Mouse (Mus musculus) erythroblast, embryonic 14.5 days (primary cell): Measurements from ENCODE around the gene Meis1. TPM values are rescaled to one million over a fixed set of nuclear protein-coding genes. Genes with fewer than 3 reads are reported as not detected.

Experiments
- H3K27me3 ChIP-seq: 2 replicates; pipeline ENCODE4 v1.6.1; 2012; ENCODE audit warnings: inconsistent platforms; ENCODE audit not compliant: control insufficient read depth
- H3K36me3 ChIP-seq: 2 replicates; pipeline ENCODE4 v1.6.1; 2012; ENCODE audit warnings: mild to moderate bottlenecking, inconsistent platforms; ENCODE audit not compliant: control insufficient read depth
- H3K4me1 ChIP-seq: 2 replicates; pipeline ENCODE4 v1.6.1; 2012; ENCODE audit warnings: inconsistent platforms; ENCODE audit not compliant: control insufficient read depth
- H3K4me3 ChIP-seq: replicated peaks from 2 replicates; pipeline ENCODE3; 2012; ENCODE audit warnings: moderate library complexity, mild to moderate bottlenecking, inconsistent platforms
- H3K9me3 ChIP-seq: 2 replicates; pipeline ENCODE4 v1.6.1; 2012; ENCODE audit warnings: low read length, inconsistent platforms, mixed read lengths; ENCODE audit not compliant: control insufficient read depth
- GATA1 ChIP-seq: IDR thresholded peaks from 2 replicates; pipeline ENCODE4 v1.6.1; 2012; ENCODE audit warnings: low read length, inconsistent platforms, mixed read lengths
- TAL1 ChIP-seq: IDR thresholded peaks from 3 replicates; pipeline ENCODE4 v1.6.1; 2012; ENCODE audit warnings: low read length, inconsistent platforms, mixed read lengths
- polyA plus RNA-seq: library from polyadenylated mRNA; stranded (reverse); fragments of >175 nt; gene quantifications from 2 replicates; pipeline ENCODE4 v1.2.3, GENCODE M21; 2012

The Meis1 gene
- polyA plus RNA-seq, 1 experiment = 0.06 TPM

DNA sequence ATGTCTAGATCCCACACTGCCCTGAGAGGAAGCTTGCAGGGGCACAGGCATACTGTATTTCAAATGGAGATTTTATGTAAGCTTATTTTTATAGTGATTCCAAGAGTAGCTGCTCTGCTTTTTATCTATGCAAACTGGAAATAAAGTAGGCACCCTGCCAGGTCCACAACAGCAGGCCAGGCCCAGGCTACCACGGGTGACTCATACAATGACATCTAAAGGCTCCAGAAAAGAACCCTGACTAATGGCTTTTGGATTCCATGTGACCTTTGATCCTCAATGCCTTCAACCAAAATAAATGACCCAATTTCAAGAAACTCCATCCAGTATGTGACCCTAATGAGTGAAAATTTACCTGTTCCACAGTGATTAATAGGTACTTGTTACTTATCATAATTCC, 91.4 kb downstream of the Meis1 start:
- H3K4me3 ChIP-seq = no peak overlapping the region
- TF ChIP-seq GATA1 (no peak), TAL1 (no peak)
- H3K9me3 ChIP-seq = no peaks in the 10 kb centered on the region
- no peaks in the 10 kb centered on the region for H3K36me3 ChIP-seq
- no peaks in the 10 kb centered on the region for H3K4me1 ChIP-seq
- no peaks in the 10 kb centered on the region for H3K27me3 ChIP-seq

DNA sequence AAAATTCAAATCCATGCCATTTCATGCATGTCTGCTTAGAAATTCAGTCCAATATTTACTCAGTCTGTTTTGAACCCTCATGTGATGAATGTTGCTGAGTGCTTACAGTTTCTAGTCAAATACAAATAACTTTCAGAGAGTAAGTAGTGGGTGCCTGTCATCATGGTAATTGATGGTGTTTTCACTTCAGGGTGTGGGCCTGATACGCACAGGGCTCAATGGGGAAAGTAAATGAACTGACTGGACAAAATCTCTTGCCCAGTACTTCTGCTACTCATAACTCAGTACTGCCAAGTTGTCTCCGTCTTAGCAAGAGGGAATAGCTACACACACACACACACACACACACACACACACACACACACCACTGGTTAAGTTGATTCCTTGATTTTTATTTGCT, 92.0 kb downstream of the Meis1 start:
- Histone ChIP-seq H3K4me3 (no peak overlapping the region), H3K9me3 (no peaks in the 10 kb centered on the region), H3K27me3 (no peaks in the 10 kb centered on the region), H3K4me1 (no peaks in the 10 kb centered on the region), H3K36me3 (no peaks in the 10 kb centered on the region)
- TF ChIP-seq GATA1 (no peak), TAL1 (no peak)

DNA sequence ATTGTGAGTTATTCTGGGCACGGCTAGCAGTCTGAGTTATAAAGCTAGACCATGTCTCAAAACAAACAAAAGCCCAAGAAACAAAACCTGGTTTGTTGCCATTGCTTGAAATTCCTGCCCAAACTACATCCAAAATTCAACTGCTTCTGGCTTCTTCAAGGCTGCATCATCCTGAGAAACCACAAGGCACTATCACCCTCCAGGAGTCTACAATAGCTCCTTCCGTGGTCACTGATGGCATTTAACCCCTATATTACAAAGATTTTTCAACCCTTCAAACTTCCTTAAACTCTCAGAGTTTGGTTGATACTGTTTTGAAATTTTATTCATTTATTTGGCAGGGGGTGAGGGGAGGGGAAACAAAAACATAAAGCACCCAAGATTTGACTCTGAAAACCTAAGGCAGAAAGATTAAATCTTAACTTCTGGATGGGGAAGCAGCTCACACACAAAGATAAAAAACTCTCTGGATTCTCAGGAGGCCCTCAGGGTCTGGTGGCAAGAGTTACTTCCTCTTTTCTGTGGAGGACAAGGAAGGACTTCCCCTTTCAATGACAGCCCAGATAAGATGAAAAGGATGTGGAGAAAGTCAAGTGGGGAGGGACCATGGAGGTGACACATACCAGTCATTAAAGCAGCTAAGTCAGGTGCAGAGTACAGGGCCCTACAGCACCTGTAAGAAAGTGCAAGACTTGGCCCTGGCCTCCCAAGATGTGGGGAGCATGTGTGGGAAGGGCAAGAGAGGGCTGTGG, 94.0 kb downstream of the Meis1 start:
- H3K4me3 ChIP-seq = no peak overlapping the region
- no peaks in the 10 kb centered on the region for H3K27me3 ChIP-seq
- no peaks in the 10 kb centered on the region for H3K9me3 ChIP-seq
- no peaks in the 10 kb centered on the region for H3K36me3 ChIP-seq
- no peak for TF ChIP-seq GATA1
- no peak for TF ChIP-seq TAL1
- no peaks in the 10 kb centered on the region for H3K4me1 ChIP-seq

DNA sequence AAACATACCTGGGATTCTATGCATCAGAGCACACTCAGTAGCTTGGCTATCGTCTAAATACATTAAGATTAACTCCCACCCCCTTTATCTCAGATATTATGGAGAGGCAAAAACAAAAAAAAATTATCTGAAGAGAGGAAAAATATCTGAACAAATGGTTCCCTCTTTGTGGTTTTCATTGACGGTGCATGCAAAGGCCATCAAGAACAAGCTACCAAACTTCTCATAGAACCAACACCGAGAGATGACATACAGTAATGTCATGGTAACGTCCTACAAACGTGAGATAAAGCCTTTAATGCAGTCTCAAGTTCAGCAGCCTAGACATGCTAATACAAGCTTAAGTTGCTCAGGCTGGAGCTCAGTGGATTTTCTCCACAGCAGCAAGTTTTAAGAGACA, 95.5 kb downstream of the Meis1 start:
- Histone ChIP-seq H3K27me3 (no peaks in the 10 kb centered on the region), H3K4me3 (no peak overlapping the region), H3K36me3 (no peaks in the 10 kb centered on the region), H3K9me3 (no peaks in the 10 kb centered on the region), H3K4me1 (no peaks in the 10 kb centered on the region)
- TF ChIP-seq GATA1 (no peak), TAL1 (no peak)

DNA sequence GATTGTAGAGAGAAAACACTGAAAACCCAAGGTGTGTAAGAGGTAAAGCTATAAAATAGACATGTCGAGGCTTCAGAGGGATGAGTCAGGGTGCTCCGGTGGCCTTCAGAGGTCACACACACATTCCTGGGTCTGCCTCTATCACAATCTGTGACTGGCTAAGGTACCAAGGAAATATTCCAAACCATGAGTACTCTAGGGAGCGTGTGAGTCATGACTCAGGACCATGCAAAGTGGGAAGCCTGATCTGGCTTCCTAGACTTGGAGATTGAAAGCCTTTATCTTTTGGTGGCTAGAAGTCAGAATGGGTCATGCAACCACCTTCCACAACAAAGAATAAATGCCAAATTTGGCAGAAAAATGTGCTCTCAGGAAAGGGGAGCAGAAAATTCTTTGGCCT, 98.1 kb downstream of the Meis1 start:
- H3K36me3 ChIP-seq = no peaks in the 10 kb centered on the region
- H3K4me1 ChIP-seq = no peaks in the 10 kb centered on the region
- no peak overlapping the region for H3K4me3 ChIP-seq
- no peaks in the 10 kb centered on the region for H3K27me3 ChIP-seq
- no peaks in the 10 kb centered on the region for H3K9me3 ChIP-seq
- TF ChIP-seq GATA1 = no peak
- no peak for TF ChIP-seq TAL1

DNA sequence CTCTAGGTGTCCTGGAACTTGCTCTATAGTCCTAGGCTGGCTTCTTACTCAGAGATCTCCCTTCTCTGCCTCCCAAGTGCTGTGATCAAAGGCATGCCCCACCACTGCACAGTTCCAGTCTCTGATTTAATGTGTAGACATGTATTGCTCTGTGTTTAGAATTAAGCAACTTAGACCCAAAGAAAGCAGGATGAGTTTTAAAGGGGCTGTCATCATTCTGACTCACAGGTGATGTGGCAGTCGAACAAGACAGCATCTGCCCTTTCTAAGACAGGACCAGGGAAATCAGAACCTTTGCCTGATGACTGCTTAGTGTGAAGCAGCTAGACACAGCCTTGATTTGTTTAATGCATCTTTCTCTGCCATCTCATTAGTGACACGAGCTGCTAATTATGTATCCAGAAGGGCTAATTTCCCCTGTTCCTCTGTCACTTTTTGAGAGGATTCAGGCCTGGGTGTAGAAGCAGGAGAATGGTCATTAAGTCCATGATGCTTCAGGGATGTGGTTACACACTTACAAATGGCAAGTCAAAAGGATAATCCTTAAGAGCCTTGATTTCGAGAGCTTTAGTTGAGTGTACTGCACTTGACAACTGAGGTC, 99.5 kb downstream of the Meis1 start:
- Histone ChIP-seq H3K4me3 (no peak overlapping the region), H3K36me3 (no peaks in the 10 kb centered on the region), H3K4me1 (no peaks in the 10 kb centered on the region), H3K9me3 (no peaks in the 10 kb centered on the region), H3K27me3 (no peaks in the 10 kb centered on the region)
- no peak for TF ChIP-seq GATA1
- TF ChIP-seq TAL1 = no peak

DNA sequence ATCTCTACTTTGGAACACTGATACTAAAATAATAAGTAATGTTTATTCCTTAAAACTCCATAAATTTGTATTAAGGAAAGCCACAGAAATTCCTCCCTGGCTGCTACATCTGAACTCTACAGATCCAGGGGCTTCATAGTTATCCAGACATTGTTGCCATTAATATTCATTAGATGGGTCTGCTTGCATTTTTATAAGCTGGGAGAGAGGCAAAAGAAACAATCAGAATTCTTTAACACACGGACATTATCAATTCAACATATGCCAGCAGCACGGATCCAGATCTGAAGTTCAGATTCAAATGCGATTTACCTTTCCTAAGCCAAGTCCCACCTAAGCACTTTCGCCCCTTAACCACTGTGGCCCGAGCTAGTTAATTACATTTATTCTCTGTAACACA, 100.9 kb downstream of the Meis1 start:
- no peaks in the 10 kb centered on the region for H3K36me3 ChIP-seq
- H3K27me3 ChIP-seq = no peaks in the 10 kb centered on the region
- H3K4me1 ChIP-seq = no peaks in the 10 kb centered on the region
- H3K9me3 ChIP-seq = no peaks in the 10 kb centered on the region
- no peak overlapping the region for H3K4me3 ChIP-seq
- no peak for TF ChIP-seq GATA1
- no peak for TF ChIP-seq TAL1

DNA sequence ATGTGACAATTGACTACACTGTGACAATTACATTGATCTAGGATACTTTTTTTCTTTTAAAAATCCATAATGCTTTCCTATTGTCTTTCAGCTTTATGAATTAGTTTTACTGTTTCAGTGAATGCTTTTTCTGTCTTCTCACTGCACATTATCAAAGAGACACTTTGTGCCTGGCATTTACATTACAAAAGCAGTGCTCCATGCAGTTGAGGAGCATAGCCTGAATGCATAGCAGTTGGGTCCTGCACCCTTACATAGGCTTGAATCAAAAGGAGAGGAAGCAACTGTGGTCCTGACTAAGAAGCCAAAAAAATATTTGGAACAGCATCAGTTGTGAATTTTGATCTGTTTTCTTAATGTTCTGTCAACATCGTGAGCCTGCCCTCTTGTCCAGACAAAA, 105.5 kb downstream of the Meis1 start:
- H3K9me3 ChIP-seq = no peaks in the 10 kb centered on the region
- no peak overlapping the region for H3K4me3 ChIP-seq
- no peaks in the 10 kb centered on the region for H3K36me3 ChIP-seq
- no peaks in the 10 kb centered on the region for H3K27me3 ChIP-seq
- no peak for TF ChIP-seq GATA1
- TF ChIP-seq TAL1 = no peak
- H3K4me1 ChIP-seq = no peaks in the 10 kb centered on the region

DNA sequence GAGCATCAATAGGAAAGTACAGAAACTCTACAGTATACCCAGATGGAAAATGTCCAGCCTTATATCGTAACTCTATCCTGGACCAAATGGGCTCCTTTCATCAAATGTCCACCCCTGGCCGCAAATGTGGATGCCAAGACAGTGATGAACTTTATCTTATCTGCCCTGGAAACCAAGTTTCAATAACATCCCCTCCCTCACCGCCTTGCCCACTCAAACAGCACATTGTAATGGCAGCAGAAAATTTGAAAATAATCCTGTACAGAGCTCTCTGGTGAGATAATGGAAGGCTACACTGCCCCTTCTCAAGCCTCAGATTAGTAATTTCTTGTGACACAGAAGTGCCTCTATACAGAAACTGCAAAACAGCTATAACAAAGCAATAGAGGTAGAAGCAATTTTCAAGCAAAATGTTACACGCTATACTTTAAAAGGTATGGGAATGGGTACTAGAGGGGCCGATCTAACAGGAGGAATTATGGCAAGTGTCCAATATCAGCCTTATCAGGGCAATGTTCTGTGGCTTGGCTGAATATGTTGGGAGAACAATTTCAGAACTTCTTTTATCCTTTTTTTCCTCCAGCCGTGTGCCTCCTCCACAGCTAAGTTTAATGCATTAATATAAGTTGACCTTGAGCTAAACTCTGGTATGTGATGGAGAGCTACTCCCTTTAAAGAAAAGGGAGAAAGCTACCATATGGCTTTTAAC, 106.3 kb downstream of the Meis1 start:
- Histone ChIP-seq H3K36me3 (no peaks in the 10 kb centered on the region), H3K9me3 (no peaks in the 10 kb centered on the region), H3K27me3 (no peaks in the 10 kb centered on the region), H3K4me1 (no peaks in the 10 kb centered on the region), H3K4me3 (no peak overlapping the region)
- no peak for TF ChIP-seq TAL1
- TF ChIP-seq GATA1 = no peak
